Mouse (Mus musculus): ENCODE measurements around the gene Art2b. TPM values are rescaled to one million over a fixed set of nuclear protein-coding genes. Genes with fewer than 3 reads are reported as not detected.
"Not testable (repeated sequence)": the region's sequence is repeated elsewhere in the genome, so short reads cannot be mapped to it uniquely, and the experiment has no call there.

Gene Art2b
- total RNA-seq (2017) = 1.6 to 4.2 TPM in 2 of 3 replicates, not detected in the other

- ATAC-seq (replicated peaks; ENCODE audit: insufficient number of reproducible peaks, low FRiP score, low TSS enrichment, poor library complexity, severe bottlenecking) = no peak
These were observed at the start of gene Art2b for GRCm38 (mm10) chr7:101585408-101585807. Art2b (minus strand) TSS chr7:101585600.

- no peak for ATAC-seq (replicated peaks; ENCODE audit: insufficient number of reproducible peaks, low FRiP score, low TSS enrichment, poor library complexity, severe bottlenecking)
These were observed 49.1 kb upstream of the Art2b start for GRCm38 (mm10) chr7:101634513-101634912.

- ATAC-seq (replicated peaks; ENCODE audit: insufficient number of reproducible peaks, low FRiP score, low TSS enrichment, poor library complexity, severe bottlenecking) = no peak
These were observed 48.3 kb upstream of the Art2b start for GRCm38 (mm10) chr7:101633629-101634177.

- no peak for ATAC-seq (replicated peaks; ENCODE audit: insufficient number of reproducible peaks, low FRiP score, low TSS enrichment, poor library complexity, severe bottlenecking)
These were observed 43.1 kb upstream of the Art2b start for GRCm38 (mm10) chr7:101628481-101628880.

- ATAC-seq (replicated peaks; ENCODE audit: insufficient number of reproducible peaks, low FRiP score, low TSS enrichment, poor library complexity, severe bottlenecking) = not testable (repeated sequence)
These were observed 41.8 kb upstream of the Art2b start for GRCm38 (mm10) chr7:101627166-101627565.

DNA sequence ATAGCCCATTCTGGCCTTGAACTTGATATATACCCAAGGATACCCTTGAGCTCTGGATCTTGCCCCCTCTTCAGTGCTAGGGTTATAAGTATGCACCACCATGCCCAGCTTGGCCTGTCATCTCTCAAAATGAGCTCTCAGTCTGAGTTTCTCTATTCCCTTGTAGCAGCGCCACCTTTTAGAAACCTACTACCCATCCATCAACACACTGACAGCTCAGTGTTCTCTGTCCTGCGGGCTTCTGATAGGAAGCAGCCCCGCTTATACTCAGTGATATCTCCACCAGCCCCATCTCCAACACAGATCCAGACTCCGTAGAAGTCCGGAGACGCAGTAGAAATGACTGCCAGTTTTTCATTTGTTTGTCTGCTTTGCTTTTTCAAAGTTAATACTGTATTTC is 38.9 kb upstream of the Art2b start:
- no peak for ATAC-seq (replicated peaks; ENCODE audit: insufficient number of reproducible peaks, low FRiP score, low TSS enrichment, poor library complexity, severe bottlenecking)

DNA sequence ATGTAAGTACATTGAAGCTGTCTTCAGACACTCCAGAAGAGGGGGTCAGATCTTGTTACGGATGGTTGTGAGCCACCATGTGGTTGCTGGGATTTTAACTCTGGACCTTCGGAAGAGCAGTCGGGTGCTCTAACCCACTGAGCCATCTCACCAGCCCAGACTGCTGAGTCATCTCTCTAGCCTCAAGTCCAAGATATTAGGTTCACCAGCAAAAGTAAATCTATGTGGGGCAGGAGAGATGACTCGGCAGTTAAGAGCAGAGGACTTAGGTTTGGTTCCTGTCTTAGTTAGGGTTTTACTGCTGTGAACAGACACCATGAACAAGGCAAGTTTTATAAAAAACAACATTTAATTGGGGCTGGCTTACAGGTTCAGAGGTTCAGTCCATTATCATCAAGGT is 36.5 kb upstream of the Art2b start:
- ATAC-seq (replicated peaks; ENCODE audit: insufficient number of reproducible peaks, low FRiP score, low TSS enrichment, poor library complexity, severe bottlenecking) = not testable (repeated sequence)

GRCm38 (mm10) chr7:101620373-101620772 is 35.0 kb upstream of the Art2b start:
- ATAC-seq (replicated peaks; ENCODE audit: insufficient number of reproducible peaks, low FRiP score, low TSS enrichment, poor library complexity, severe bottlenecking) = peak; percentile 71; the same call in 1 of the 2 replicates

- ATAC-seq (replicated peaks; ENCODE audit: insufficient number of reproducible peaks, low FRiP score, low TSS enrichment, poor library complexity, severe bottlenecking) = no peak
These were observed 32.9 kb upstream of the Art2b start for GRCm38 (mm10) chr7:101618273-101618672.

GRCm38 (mm10) chr7:101617438-101618165 is 32.2 kb upstream of the Art2b start:
- ATAC-seq (replicated peaks; ENCODE audit: insufficient number of reproducible peaks, low FRiP score, low TSS enrichment, poor library complexity, severe bottlenecking) = no peak

DNA sequence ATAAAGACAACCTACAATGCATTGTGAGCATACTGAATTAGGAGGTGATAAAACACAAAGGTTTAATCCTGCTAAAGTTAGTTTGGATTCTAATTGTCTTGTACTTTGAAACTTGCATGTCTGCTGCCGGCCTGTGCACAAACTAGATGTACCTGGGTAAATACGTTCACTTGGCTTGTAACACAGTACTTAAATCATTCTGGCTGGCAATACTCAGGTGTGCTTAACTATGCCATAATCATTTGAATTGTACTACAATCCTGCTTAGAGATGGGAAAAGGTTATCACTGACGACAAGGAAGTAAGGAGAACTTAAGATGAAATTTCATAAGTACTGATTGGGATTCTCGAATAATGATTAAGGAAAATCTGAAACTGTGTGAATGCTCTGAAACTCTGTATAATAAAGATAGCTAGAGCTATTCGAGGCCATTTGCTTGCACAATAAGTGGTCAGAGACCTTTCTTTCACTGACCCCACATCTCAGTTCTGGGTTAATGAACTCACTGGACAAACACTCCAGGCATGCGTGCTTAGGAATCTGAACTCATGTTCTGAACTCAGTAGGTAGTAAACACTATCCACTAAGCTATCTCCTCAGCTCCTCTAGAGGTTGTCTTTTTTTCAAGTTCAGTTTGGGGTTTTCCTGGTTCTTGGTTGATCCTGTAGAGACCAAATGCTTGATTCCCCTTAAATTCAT is 30.9 kb upstream of the Art2b start:
- ATAC-seq (replicated peaks; ENCODE audit: insufficient number of reproducible peaks, low FRiP score, low TSS enrichment, poor library complexity, severe bottlenecking) = no peak

DNA sequence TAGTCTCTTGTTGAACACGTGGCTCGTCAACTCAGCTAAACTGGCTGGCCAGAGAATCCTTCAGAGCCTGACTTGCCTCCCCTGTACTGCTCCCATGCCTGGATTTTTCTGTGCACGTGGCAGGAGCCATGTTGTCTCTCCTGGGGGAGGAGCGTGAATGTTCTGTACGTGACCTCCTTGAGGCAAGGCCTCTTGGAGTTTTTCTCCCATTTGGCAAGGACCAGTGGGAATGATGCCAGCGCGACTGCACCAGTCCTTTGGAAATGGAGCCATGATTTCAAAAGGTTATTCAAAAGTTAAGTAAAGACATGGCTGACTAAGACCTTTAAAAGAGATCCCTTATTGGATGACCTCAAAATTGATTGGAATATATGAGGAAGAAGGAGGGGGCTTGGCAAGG is 30.0 kb upstream of the Art2b start:
- ATAC-seq (replicated peaks; ENCODE audit: insufficient number of reproducible peaks, low FRiP score, low TSS enrichment, poor library complexity, severe bottlenecking) = no peak

DNA sequence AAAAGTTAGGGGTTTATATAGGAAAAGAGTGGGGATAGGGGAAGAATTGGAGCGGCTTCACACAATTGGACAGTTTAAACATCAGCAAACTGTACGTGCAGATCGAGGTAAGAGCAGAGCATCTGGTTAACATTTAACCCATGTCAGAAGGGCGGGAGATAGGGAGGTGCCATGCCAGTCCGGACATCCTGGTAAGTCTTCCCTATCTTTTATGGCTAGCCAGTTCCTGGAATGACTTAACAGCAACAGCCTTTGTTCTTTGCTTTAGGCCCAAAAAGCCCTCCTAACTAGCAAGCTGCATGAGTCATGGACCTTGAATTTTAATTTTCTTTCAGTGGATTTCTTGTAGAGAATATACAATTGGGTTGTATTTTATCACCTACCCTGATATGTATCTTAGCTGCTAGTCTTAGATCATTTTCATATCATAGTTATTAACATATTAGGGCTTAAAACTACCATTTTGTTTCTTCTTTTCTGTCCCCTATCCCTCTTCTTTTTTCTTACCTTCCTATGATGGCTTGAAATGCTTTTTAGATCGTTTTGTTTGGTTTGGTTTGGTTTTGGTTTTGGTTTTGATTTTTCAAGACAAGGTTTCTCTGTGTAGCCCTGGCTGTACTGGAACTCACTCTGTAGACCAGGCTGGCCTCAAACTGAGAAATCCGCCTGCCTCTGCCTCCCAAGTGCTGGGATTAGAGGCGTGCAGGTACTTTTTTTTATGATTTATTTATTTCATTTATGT is 27.6 kb upstream of the Art2b start:
- ATAC-seq (replicated peaks; ENCODE audit: insufficient number of reproducible peaks, low FRiP score, low TSS enrichment, poor library complexity, severe bottlenecking) = not testable (repeated sequence)

DNA sequence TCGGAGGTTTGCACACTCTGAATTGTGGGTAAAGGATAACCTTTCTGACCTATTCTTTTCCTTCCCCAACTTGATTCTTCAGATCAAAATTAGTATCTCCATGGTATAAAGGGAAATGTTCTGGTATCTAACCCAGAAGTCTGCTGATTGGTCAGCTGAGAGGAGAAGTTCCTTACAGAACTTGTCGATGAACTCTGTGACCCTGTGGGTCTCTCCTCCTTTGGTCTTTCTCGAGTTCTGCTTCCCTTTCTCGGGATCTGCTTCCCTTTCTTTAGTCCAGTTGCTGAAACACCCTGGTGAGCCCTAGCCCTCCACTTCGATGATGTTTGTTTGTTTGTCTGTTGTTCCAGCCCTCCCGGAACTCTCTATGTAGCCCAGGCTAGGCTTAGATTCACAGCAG is 22.4 kb upstream of the Art2b start:
- ATAC-seq (replicated peaks; ENCODE audit: insufficient number of reproducible peaks, low FRiP score, low TSS enrichment, poor library complexity, severe bottlenecking) = peak; percentile 86

- ATAC-seq (replicated peaks; ENCODE audit: insufficient number of reproducible peaks, low FRiP score, low TSS enrichment, poor library complexity, severe bottlenecking) = no peak
These were observed 15.0 kb upstream of the Art2b start for GRCm38 (mm10) chr7:101600406-101600805.

GRCm38 (mm10) chr7:101598482-101598881 is 13.1 kb upstream of the Art2b start:
- ATAC-seq (replicated peaks; ENCODE audit: insufficient number of reproducible peaks, low FRiP score, low TSS enrichment, poor library complexity, severe bottlenecking) = no peak

DNA sequence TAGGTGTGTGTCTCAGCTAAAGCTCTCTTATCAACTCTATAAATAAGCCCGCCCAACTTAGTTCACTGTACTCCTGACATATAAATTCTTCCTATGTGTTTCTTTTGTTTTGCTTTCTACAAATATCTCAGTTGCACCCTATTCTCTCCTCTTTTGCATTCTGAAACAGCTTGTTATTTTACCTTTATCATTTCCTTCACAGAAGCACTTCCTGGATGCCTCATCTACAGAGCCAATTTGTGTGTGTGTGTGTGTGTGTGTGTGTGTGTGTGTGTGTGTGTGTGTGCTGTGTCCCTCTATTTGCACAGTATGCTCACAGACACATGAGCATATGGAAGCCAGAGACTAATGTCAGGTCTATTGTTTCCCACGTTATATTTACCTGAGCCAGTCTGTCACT is 9.6 kb upstream of the Art2b start:
- ATAC-seq (replicated peaks; ENCODE audit: insufficient number of reproducible peaks, low FRiP score, low TSS enrichment, poor library complexity, severe bottlenecking) = no peak

- peak; percentile 71 for ATAC-seq (replicated peaks; ENCODE audit: insufficient number of reproducible peaks, low FRiP score, low TSS enrichment, poor library complexity, severe bottlenecking)
These were observed 1.1 kb downstream of the Art2b start for GRCm38 (mm10) chr7:101584271-101584670.

DNA sequence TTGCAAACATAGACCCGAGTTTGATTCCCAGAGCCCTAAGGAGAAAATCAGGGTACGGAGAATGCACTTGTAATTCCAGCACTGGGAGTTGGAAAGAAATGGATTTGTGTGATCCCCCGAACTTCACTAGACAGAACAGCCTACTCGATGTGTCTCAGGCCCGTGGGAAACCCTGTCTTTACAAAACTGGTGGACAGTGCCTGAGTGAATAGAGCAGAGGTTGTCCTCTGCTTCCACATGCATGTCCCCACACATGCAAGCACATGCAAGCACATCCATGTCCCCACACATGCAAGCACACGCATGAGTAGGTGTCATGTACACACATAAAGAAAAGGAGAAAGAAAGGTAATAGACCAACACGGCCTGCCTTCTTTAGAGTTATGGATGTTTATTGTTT is 3.4 kb downstream of the Art2b start:
- no peak for ATAC-seq (replicated peaks; ENCODE audit: insufficient number of reproducible peaks, low FRiP score, low TSS enrichment, poor library complexity, severe bottlenecking)

All from monocyte, adult 5-6 weeks (primary cell).